Mouse (Mus musculus) adrenal gland, postnatal 36 days (tissue): ENCODE data around the gene Padi4. TPM values are rescaled to one million over a fixed set of nuclear protein-coding genes. Genes with fewer than 3 reads are reported as not detected.
A peak's percentile ranks its signal among the peaks of the same experiment; 100 is the strongest.

Experiments used
- DNase-seq, 2 experiments: peaks; one replicate each; pipeline ENCODE4 v3.0.0; 2021; ENCODE audit warnings: mixed read lengths in 1 of 2
- total RNA-seq, 2 experiments: library from RNA; stranded (reverse); gene quantifications; 2 replicates each; pipeline ENCODE4 v1.2.3; 2021

Padi4 gene
- total RNA-seq, 2 experiments from 2014 or later, result 0.23 to 0.63 TPM

- DNase-seq, result no peak
Observed at GRCm38 (mm10) chr4:140740655-140741054, 33.4 kb downstream of the Padi4 start.

GRCm38 (mm10) chr4:140732871-140733270 lies 41.2 kb downstream of the Padi4 start:
- DNase-seq, result no peak

- DNase-seq, result no peak
Observed at GRCm38 (mm10) chr4:140731654-140732053, 42.4 kb downstream of the Padi4 start.

GRCm38 (mm10) chr4:140726907-140727306 lies 47.1 kb downstream of the Padi4 start:
- DNase-seq, result no peak

- no peak for DNase-seq
Observed at GRCm38 (mm10) chr4:140724739-140725138, 49.3 kb downstream of the Padi4 start.

GRCm38 (mm10) chr4:140723801-140724200 lies 50.2 kb downstream of the Padi4 start:
- DNase-seq, result peak in 1 of 2 experiments; percentile 40

GRCm38 (mm10) chr4:140723192-140723591 lies 50.8 kb downstream of the Padi4 start:
- no peak for DNase-seq

GRCm38 (mm10) chr4:140722710-140723109 lies 51.3 kb downstream of the Padi4 start:
- no peak for DNase-seq

GRCm38 (mm10) chr4:140721968-140722490 lies 52.0 kb downstream of the Padi4 start:
- no peak for DNase-seq

- DNase-seq, result peak; percentile 64 to 75
Observed at GRCm38 (mm10) chr4:140720091-140720490, 53.9 kb downstream of the Padi4 start.

GRCm38 (mm10) chr4:140718436-140718835 lies 55.6 kb downstream of the Padi4 start:
- peak in 1 of 2 experiments; percentile 40 for DNase-seq

- DNase-seq, result no peak
Observed at GRCm38 (mm10) chr4:140716994-140717393, 57.0 kb downstream of the Padi4 start.

- no peak for DNase-seq
Observed at GRCm38 (mm10) chr4:140714586-140714985, 59.5 kb downstream of the Padi4 start.

GRCm38 (mm10) chr4:140713480-140714365 lies 60.3 kb downstream of the Padi4 start:
- peak; percentile 91 to 92 for DNase-seq

GRCm38 (mm10) chr4:140711360-140711759 lies 62.7 kb downstream of the Padi4 start:
- no peak for DNase-seq

GRCm38 (mm10) chr4:140710781-140711180 lies 63.3 kb downstream of the Padi4 start:
- DNase-seq, result no peak

- DNase-seq, result no peak
Observed at GRCm38 (mm10) chr4:140709617-140710016, 64.4 kb downstream of the Padi4 start.

- no peak for DNase-seq
Observed at GRCm38 (mm10) chr4:140709111-140709510, 64.9 kb downstream of the Padi4 start.

- DNase-seq, result no peak
Observed at GRCm38 (mm10) chr4:140708297-140708927, 65.6 kb downstream of the Padi4 start.

- no peak for DNase-seq
Observed at GRCm38 (mm10) chr4:140707615-140708014, 66.4 kb downstream of the Padi4 start.

- peak in 1 of 2 experiments; percentile 53 for DNase-seq
Observed at GRCm38 (mm10) chr4:140704166-140704565, 69.9 kb downstream of the Padi4 start.

GRCm38 (mm10) chr4:140703636-140704035 lies 70.4 kb downstream of the Padi4 start:
- DNase-seq, result no peak
